Mouse (Mus musculus) liver, adult 2 months (tissue): Measurements from ENCODE around the gene Avpr2.

Source experiments
- CTCF ChIP-seq: fragments of 200-500 bp; IDR thresholded peaks from 2 replicates; pipeline ENCODE4 v1.5.1; 2011; ENCODE audit warnings: low read depth, low read length, control low read depth
- POLR2A ChIP-seq: fragments of 200-500 bp; IDR thresholded peaks from 2 replicates; pipeline ENCODE4 v1.6.1; 2011; ENCODE audit warnings: low read length, control low read depth; ENCODE audit not compliant: insufficient read depth; ENCODE audit errors: extremely low read depth

- TF ChIP-seq POLR2A (no peak), CTCF (no peak)
Measured at GRCm38 (mm10) chrX:73891551-73892152, at the start of gene Avpr2.
